Mouse (Mus musculus): ENCODE results near the gene Tcl1b5.
"Not testable (repeated sequence)": the region's sequence is repeated elsewhere in the genome, so short reads cannot be mapped to it uniquely, and the experiment has no call there.

Gene Tcl1b5

GRCm38 (mm10) chr12:105176044-105176443, at the start of gene Tcl1b5:
Tcl1b5 (plus strand) TSS chr12:105176344.
- DNase-seq (ENCODE audit: low read depth in 1 of 2, low spot score in 2 of 2) = not testable (repeated sequence)

GRCm38 (mm10) chr12:105126516-105126915, 49.6 kb upstream of the Tcl1b5 start:
- no peak for DNase-seq (ENCODE audit: low read depth in 1 of 2, low spot score in 2 of 2)

DNA sequence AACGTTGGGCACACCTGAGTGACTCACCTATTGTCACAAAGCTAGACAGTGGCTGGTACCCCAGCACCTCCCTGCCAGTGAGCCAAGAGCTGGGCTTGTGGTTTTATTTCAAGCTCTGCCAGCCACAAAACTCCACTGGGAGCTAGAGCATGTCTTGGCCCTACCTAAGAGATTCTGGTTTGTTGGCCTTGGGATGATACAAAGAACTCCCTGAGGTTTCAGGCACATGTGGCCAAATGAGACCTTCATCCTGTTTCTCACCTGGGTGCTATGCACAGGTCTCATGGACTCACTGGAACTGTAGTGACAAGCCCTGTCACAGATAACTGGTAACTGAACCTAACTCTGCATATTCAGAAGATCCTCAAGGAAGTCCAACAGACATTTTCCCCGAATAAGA, 48.5 kb upstream of the Tcl1b5 start:
- DNase-seq (ENCODE audit: low read depth in 1 of 2, low spot score in 2 of 2) = no peak

GRCm38 (mm10) chr12:105129494-105130205, 46.5 kb upstream of the Tcl1b5 start:
- not testable (repeated sequence) for DNase-seq (ENCODE audit: low read depth in 1 of 2, low spot score in 2 of 2)

DNA sequence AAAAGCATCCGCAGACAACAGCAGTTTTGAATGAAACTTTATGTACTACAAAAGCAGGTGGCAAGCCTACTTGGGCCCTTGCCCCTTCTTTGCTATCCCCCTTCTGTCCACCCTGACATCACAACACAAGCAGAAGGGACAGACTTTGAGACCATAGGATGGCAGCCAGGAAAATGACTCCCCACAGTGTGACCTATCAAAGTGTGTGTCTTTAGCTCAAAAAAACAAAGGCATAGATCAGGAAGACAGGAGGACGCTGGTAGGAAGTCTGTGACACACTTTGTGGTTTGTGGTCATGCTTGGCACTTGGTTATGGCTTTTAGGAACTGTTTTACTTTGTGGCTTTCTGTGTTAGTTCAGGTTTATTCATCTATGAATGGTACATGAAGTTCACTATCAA, 42.0 kb upstream of the Tcl1b5 start:
- DNase-seq (ENCODE audit: low read depth in 1 of 2, low spot score in 2 of 2) = not testable (repeated sequence)

DNA sequence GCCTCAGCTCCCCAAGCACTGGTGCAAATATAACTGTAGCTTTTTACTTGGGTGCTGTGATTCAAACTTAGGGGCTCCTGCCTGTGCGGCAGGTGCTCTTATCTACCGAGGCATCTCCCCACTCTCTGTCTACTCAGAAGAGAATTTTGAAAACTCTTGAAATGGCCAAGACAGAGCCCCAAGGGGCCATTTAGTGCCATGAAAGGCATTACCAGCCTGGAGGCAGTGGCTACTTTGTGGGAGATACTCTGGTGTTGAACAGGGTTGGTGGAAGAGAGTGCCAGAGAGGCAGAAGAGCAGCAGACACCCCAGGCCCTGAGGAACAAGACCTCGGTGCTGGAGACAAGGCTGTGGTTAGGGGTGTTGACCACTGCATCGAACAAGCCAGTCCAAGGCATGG, 41.3 kb upstream of the Tcl1b5 start:
- not testable (repeated sequence) for DNase-seq (ENCODE audit: low read depth in 1 of 2, low spot score in 2 of 2)

DNA sequence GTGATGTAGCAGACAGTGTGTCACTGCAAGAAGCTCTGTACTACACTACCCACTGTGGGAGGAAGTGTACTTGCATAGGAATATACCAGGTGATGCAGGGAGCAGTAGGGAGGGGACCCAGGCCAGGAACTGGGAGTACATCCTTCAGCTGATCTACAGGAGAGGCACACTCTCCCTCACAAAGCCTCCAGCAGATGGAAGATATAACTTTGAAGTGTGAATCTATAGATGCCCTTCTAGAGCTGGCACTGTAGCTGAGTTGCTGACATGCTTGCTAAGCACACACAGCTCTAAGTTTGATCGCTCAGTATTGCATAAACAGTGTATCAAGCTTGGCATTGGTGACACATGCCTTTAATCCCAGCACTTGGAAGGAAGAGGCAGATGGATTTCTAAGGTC, 38.4 kb upstream of the Tcl1b5 start:
- DNase-seq (ENCODE audit: low read depth in 1 of 2, low spot score in 2 of 2) = not testable (repeated sequence)

- no peak for DNase-seq (ENCODE audit: low read depth in 1 of 2, low spot score in 2 of 2)
These were observed 33.0 kb upstream of the Tcl1b5 start for GRCm38 (mm10) chr12:105143096-105143495.

- DNase-seq (ENCODE audit: low read depth in 1 of 2, low spot score in 2 of 2) = not testable (repeated sequence)
These were observed 31.2 kb upstream of the Tcl1b5 start for GRCm38 (mm10) chr12:105144928-105145327.

- no peak for DNase-seq (ENCODE audit: low read depth in 1 of 2, low spot score in 2 of 2)
These were observed 30.4 kb upstream of the Tcl1b5 start, which contains the start of gene Tcl1b2 for GRCm38 (mm10) chr12:105145714-105146113. Tcl1b2 (plus strand) TSS chr12:105146014.

GRCm38 (mm10) chr12:105155286-105155685, 20.9 kb upstream of the Tcl1b5 start:
- not testable (repeated sequence) for DNase-seq (ENCODE audit: low read depth in 1 of 2, low spot score in 2 of 2)

- no peak for DNase-seq (ENCODE audit: low read depth in 1 of 2, low spot score in 2 of 2)
These were observed 17.3 kb upstream of the Tcl1b5 start for GRCm38 (mm10) chr12:105158842-105159241.

DNA sequence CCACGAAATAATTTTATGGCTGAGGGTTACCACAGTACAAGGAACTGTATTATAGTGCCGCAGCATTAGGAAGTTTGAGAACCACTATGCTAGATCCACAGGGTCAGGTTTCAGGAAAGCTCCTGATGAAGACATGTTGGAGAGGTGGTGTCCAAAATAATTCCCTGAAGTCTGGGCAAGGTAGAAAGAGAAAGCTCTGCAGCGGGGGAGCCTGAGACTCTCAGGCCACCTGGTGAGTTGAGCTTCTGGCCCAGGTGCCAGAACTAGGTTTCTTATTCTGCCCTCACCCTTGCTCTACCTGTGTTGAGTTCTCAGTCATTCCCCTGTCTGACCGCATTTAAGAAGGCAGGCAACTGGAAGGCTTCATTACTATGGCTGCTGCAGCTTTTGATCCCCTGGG, 16.8 kb upstream of the Tcl1b5 start, which contains the start of gene Tcl1b1:
Gene Tcl1b1, plus strand, starts transcription at position 301 of the 400 bp plus-strand sequence.
- no peak for DNase-seq (ENCODE audit: low read depth in 1 of 2, low spot score in 2 of 2)

DNA sequence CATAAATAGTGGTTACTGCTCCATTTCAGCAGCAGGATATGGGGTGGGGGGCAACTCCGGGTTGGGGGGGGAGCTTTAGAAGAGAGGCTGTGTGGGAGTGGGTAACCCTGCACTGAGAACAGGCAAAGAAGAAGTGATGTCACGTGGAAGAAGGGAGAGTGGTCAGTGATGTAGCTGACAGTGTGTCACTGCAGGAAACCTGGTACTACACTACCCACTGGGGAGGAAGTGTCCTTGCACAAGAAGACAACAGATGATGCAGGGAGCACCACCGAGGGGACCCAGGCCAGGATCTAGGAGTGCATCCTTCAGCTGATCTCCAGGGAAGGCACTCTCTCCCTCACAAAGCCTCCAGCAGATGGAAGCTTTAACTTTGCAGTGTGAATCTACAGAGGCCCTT, 9.4 kb upstream of the Tcl1b5 start:
- DNase-seq (ENCODE audit: low read depth in 1 of 2, low spot score in 2 of 2) = no peak

GRCm38 (mm10) chr12:105173366-105173765, 2.8 kb upstream of the Tcl1b5 start:
- DNase-seq (ENCODE audit: low read depth in 1 of 2, low spot score in 2 of 2) = no peak

- DNase-seq (ENCODE audit: low read depth in 1 of 2, low spot score in 2 of 2) = peak; percentile 13 to 42
These were observed 1.8 kb upstream of the Tcl1b5 start for GRCm38 (mm10) chr12:105174318-105174717.

GRCm38 (mm10) chr12:105181040-105181644, 5.0 kb downstream of the Tcl1b5 start:
- DNase-seq (ENCODE audit: low read depth in 1 of 2, low spot score in 2 of 2) = not testable (repeated sequence)

DNA sequence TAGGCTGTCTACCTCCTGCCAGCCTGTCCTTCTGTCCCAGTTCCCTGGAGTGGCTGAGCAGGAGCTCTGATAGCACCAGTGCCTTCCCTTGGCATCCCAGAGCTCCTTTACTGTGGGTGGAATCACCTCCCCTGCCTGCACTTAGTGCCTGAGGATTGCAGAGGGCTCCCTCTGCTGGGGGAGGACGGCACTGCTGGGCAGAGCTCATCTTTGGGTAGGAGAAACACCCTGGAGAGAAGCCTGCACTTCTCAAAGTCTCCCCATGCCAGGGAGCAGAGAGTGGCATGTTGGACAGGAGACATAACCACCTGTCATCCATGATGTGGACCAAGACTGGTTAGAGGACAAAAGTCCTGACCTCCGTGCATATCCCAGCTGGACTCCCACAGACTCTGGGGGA, 12.8 kb downstream of the Tcl1b5 start:
- not testable (repeated sequence) for DNase-seq (ENCODE audit: low read depth in 1 of 2, low spot score in 2 of 2)

- not testable (repeated sequence) for DNase-seq (ENCODE audit: low read depth in 1 of 2, low spot score in 2 of 2)
These were observed 14.6 kb downstream of the Tcl1b5 start, which contains the start of gene Tcl1b3 for GRCm38 (mm10) chr12:105190743-105191142. Tcl1b3 (plus strand) TSS chr12:105191043.

DNA sequence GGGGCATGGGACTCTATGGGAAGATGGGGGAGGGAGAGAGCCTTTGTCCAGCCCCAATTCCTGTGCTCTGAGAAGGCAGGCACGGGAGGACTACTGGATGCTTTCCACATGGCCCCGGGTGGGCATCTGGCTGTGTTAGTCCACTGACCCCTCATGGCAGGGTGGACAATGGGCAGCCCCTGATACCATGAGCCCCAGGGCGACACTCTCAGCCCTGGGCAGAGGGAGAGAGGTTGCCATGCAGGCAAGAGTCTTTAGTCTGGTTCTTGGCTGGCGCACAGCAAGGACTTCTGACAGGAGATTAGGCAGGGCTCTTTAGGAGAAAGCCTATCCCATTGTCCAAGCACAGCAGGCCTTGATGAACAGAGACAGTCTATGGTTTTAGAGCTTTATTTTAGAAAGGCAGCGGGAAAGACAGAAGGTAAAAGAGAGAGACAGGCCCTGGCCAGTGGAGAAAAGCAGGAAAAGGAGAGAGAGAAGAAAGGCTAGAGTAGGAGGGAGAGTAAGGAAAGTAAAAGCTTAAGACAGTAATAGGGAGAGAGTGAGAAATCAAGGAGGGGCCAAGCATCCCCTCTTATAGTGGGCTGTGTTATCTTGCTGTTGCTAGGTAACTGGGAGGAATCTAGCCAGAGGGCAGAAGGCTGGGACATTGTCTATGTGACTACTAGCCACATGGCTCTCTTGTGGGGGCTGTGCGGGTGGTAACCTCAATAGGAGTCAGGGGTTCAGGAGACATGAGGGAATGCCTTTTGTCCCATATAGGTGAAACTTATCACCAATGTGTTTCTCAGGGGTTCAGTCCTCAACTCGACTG, 23.7 kb downstream of the Tcl1b5 start:
- DNase-seq (ENCODE audit: low read depth in 1 of 2, low spot score in 2 of 2) = not testable (repeated sequence)

GRCm38 (mm10) chr12:105201657-105202056, 25.5 kb downstream of the Tcl1b5 start, which contains the start of gene Tcl1b4:
Tcl1b4 (plus strand) TSS chr12:105201957.
- not testable (repeated sequence) for DNase-seq (ENCODE audit: low read depth in 1 of 2, low spot score in 2 of 2)
